Mouse (Mus musculus) activated CD4-positive, CD25-positive, alpha-beta regulatory T cell, adult 9 weeks (primary cell): Measurements from ENCODE around the gene Olfr1197. TPM values are rescaled to one million over a fixed set of nuclear protein-coding genes. Genes with fewer than 3 reads are reported as not detected.

Experiments used
- polyA plus RNA-seq: library from polyadenylated mRNA; unstranded; fragments of 100-300 nt; shearing (Covaris generic); gene quantifications from one replicate; pipeline ENCODE4 v1.2.1, GENCODE M21; 2017

Olfr1197 gene
- polyA plus RNA-seq = not detected

GRCm38 (mm10) chr2:88732266-88732665, at the start of gene Olfr1197:
Olfr1197 (minus strand) TSS chr2:88732366.

GRCm38 (mm10) chr2:88770388-88770787, 38.2 kb upstream of the Olfr1197 start, which contains the start of gene Olfr1200:
Olfr1200 (minus strand) TSS chr2:88770488.

GRCm38 (mm10) chr2:88760369-88760768, 28.2 kb upstream of the Olfr1197 start, which contains the start of gene Olfr1199:
Olfr1199 (minus strand) TSS chr2:88760469.

GRCm38 (mm10) chr2:88751270-88751669, 19.1 kb upstream of the Olfr1197 start, which contains the start of gene Olfr1198:
Olfr1198 (minus strand) TSS chr2:88751370.

GRCm38 (mm10) chr2:88704497-88704896, 27.7 kb downstream of the Olfr1197 start, which contains the start of gene Olfr1196:
Olfr1196 (minus strand) TSS chr2:88704597.

GRCm38 (mm10) chr2:88689087-88689486, 43.1 kb downstream of the Olfr1197 start, which contains the start of gene Olfr1195:
Olfr1195 (minus strand) TSS chr2:88689187.

Other genes starting within 250 kb of the Olfr1197 start
- gene Olfr1184, start 248.8 kb downstream of the Olfr1197 start, polyA plus RNA-seq = not detected
- gene Olfr1185-ps1, start 239.0 kb downstream of the Olfr1197 start, polyA plus RNA-seq = not detected
- not detected for gene Olfr1186, start 213.8 kb downstream of the Olfr1197 start, polyA plus RNA-seq
- not detected for gene Olfr1188, start 175.4 kb downstream of the Olfr1197 start, polyA plus RNA-seq
- gene Olfr1189, start 145.9 kb downstream of the Olfr1197 start, polyA plus RNA-seq = not detected
- gene Olfr1191-ps1, start 91.8 kb downstream of the Olfr1197 start, polyA plus RNA-seq = not detected
- not detected for gene Olfr1192-ps1, start 83.9 kb downstream of the Olfr1197 start, polyA plus RNA-seq
- gene Olfr1193, start 56.7 kb downstream of the Olfr1197 start, polyA plus RNA-seq = not detected
- gene Olfr1195, start 43.2 kb downstream of the Olfr1197 start, polyA plus RNA-seq = not detected
- gene Olfr1196, start 27.8 kb downstream of the Olfr1197 start, polyA plus RNA-seq = not detected
- 0.16 TPM for gene Olfr1198, start 19.0 kb upstream of the Olfr1197 start, polyA plus RNA-seq
- gene Olfr1199, start 28.1 kb upstream of the Olfr1197 start, polyA plus RNA-seq = not detected
- not detected for gene Olfr1200, start 38.1 kb upstream of the Olfr1197 start, polyA plus RNA-seq
- gene Olfr1201, start 60.7 kb upstream of the Olfr1197 start, polyA plus RNA-seq = not detected
- not detected for gene Olfr1202, start 82.1 kb upstream of the Olfr1197 start, polyA plus RNA-seq
- not detected for gene Olfr1205, start 97.4 kb upstream of the Olfr1197 start, polyA plus RNA-seq
- gene Olfr1204, start 116.9 kb upstream of the Olfr1197 start, polyA plus RNA-seq = not detected
- gene Olfr1206, start 130.9 kb upstream of the Olfr1197 start, polyA plus RNA-seq = not detected
- gene Olfr1208, start 169.9 kb upstream of the Olfr1197 start, polyA plus RNA-seq = not detected
- not detected for gene Olfr1209, start 182.8 kb upstream of the Olfr1197 start, polyA plus RNA-seq
- not detected for gene Olfr1211, start 205.7 kb upstream of the Olfr1197 start, polyA plus RNA-seq
- gene Olfr1212, start 221.6 kb upstream of the Olfr1197 start, polyA plus RNA-seq = not detected
- not detected for gene Gm13762, start 247.9 kb upstream of the Olfr1197 start, polyA plus RNA-seq